Mouse (Mus musculus) heart, adult 11 months (tissue): ENCODE measurements around the gene Slc22a6.

Source experiments
- DNase-seq: peaks from one replicate; pipeline ENCODE4 v3.0.0; 2022

Gene Slc22a6

DNA sequence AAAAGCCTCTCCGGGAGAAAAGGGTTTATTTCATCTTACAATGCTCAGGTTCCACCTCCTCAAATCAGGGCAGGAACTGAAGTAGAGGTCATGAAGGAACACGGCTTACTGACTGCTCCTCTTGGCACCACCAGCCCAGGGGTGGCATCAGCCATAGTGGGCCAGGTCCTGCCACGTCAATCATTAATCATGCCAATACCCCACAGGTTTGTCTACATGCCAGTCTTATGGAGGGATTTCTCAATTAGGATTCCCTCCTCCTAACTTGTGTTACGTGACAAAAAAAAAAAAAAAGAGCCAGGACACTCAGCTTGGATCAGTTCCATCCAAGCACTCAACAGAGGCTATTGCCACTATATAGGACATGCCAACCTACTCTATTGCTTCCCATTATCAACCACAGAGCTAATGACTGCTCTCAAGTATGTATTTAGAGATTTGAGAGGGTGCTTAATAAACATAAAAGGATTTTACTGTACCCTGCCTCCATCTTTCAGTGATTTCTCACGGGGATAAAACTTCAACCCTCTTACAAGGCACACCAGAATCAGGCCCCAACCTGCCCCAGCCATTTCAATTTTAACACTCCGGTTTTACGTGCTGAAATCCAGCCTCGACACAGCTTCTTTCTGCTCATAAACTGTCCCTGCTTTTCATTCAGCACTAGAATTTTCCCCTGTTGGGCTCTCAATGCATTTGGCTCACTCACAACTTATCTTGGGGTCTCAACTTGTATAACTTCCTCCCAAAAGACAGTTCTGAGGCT, 6.3 kb upstream of the Slc22a6 start:
- DNase-seq, result no peak

DNA sequence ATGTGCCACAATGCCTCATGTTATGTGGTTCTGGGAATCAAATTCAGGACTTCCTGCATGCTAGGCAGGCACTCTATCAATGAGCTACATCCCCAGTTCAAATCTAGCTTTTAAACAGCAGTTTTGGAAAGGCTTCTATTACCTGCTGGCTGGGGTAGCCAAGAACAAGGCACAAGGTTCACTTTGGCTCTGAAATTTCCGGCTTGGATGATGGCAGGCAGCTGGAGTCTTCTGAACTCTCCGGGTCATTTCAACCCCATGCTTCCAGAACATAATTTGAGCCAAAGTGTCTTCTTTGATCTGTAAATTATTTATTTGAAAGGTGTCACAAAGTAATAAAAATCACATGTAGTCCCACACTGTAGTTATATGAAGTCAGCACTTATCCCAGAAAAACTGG, 4.7 kb upstream of the Slc22a6 start:
- no peak for DNase-seq

DNA sequence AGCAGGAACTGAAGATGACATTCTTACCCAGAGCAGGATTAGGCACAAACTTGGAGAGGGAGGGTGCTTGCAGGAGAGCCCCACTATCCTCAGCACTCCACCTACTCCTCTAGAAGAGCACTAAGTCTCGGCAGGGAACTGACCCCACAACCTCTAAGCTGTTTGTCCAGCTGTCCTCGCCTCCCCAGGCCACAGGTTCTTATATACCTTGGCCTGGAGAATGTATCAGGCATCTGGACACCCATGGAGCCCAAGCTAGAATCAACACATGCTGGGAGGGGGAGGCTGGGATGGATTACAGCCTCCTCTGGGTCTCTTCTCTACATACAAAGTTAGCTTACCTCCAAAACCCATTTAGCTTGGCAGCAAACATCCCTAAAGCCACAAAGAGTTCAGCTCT, 3.5 kb upstream of the Slc22a6 start:
- DNase-seq, result no peak

DNA sequence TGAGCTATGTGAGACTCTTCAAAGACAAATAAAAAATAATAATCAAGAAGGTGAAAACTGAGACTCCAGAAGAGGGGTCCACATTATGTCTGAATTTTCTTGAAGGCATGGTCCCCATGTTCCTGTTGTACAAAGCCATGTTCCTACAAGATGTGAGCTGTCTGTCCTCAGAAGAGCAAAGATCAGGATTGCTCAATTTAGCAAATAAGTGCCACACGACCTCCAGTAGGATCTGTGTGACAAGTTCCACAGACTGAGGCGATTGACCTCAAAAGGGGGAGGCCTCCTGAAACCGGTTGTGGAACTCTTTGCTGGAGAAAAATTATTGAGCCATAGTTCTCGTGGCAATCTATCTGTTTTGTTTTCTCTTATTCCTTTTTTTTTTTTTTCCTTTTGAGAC, 1.5 kb upstream of the Slc22a6 start:
- no peak for DNase-seq

GRCm38 (mm10) chr19:8621098-8621497, 3.3 kb downstream of the Slc22a6 start:
- no peak for DNase-seq

DNA sequence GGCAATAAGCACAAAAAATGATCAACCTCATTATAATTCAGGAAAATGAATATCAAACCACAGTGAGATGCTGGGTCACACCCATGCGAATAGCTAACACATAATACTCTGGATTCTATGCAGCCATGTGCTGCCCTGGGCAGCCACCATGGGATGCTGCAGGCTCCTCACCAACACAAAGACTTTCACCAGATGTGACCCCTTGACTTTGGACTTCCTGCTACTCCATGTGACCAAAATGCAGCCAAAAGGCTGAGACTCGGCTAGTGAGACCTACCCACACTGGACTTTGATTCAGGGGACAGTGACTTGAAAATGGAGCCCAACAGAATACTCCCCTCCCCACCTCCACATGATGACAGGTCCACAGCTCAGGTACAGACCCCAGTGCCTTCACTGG, 12.4 kb downstream of the Slc22a6 start:
- peak; percentile 92 for DNase-seq

GRCm38 (mm10) chr19:8630826-8631225, 13.0 kb downstream of the Slc22a6 start:
- no peak for DNase-seq

DNA sequence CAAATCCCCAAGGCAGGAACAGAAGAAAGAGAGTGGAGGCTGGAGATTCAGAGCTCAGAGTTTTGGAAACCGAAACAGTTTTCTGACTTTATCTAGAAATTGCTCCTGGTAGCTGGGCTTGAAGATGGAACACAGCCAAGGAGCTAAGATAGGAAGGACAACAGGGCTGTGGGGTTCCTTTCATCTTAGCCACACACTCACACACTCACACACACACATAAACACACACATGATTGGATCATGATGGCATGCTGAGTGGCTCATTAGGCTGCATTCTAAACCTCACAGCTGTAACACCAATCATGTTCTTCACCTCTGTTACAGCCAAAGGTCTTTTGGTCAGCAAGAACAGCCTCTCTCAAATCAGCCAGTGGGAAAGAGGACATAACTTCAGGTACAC, 14.2 kb downstream of the Slc22a6 start:
- no peak for DNase-seq

- no peak for DNase-seq
Observed at GRCm38 (mm10) chr19:8642086-8642485, 24.2 kb downstream of the Slc22a6 start.

- DNase-seq, result no peak
Observed at GRCm38 (mm10) chr19:8646393-8646792, 28.6 kb downstream of the Slc22a6 start.

DNA sequence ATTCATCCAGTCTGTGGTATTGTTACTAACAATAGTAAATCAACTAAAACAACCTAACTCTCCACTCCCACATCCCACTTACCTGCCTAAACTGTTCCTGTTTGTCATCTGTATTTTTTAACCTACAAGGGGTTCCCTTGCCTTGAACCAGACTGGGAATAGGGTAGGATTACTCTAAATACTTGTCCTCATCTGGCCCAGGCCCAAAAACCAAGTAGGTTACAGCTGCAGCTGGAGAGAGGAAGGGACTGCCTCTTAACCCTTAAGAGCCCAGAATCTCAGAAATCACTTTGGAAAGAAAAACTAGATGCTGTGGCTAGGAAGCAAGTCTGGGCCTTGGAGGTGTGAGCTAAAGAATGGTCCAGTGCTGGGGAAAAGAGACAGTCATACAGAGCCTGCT, 38.0 kb downstream of the Slc22a6 start:
- no peak for DNase-seq

- DNase-seq, result peak; percentile 95
Observed at GRCm38 (mm10) chr19:8656341-8656740, 38.5 kb downstream of the Slc22a6 start.

- DNase-seq, result no peak
Observed at GRCm38 (mm10) chr19:8661821-8662307, 44.0 kb downstream of the Slc22a6 start.

GRCm38 (mm10) chr19:8662337-8662736, 44.5 kb downstream of the Slc22a6 start:
- peak; percentile 89 for DNase-seq

DNA sequence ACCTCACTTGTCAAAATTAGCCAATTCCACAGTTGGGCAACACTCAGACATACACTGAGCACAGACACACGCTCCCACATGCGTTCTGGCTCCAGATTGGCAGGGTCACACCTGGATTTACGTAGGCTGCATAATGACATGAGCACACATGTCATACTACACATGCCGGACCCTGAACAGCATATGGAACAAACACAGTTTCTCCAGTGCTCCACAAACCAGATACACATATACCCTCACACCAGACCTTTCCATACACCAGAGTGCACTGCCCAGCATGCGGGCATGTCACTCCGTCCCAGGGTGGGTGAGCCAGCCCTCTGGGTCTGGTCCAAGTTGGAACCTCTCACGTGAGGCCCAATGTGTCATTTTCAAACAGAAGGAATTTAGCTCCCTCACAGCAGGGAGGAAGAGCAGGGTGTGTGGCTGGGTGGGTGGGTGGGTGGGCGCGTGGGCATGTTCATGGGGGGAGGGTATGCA, 45.6 kb downstream of the Slc22a6 start, which contains the start of gene Chrm1:
TSS of gene Chrm1 (plus strand) at position 430 of the 480 bp plus-strand sequence.
- no peak for DNase-seq

GRCm38 (mm10) chr19:8663911-8664421, 46.1 kb downstream of the Slc22a6 start:
- DNase-seq, result no peak

GRCm38 (mm10) chr19:8664859-8665258, 47.0 kb downstream of the Slc22a6 start:
- DNase-seq, result no peak

DNA sequence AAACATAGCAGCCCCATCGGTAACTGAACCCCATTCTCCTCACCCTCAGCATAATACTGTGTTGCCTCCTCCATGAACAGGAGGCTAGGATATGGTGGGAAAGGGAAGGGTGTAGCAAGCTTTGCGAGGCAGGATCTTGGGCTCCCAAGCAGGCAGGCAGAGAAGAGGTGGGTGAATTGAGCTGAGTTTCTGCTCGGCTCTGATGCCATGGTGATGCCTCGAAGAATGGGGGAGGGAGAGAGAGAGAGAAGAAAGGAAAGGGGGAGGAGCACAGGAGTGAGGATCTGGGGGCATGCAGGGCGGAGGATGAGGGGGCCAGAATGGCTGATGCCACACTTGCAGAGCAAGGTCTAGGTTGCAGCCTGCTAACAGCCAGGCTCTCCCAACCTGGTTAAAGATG, 47.9 kb downstream of the Slc22a6 start:
- DNase-seq, result no peak

DNA sequence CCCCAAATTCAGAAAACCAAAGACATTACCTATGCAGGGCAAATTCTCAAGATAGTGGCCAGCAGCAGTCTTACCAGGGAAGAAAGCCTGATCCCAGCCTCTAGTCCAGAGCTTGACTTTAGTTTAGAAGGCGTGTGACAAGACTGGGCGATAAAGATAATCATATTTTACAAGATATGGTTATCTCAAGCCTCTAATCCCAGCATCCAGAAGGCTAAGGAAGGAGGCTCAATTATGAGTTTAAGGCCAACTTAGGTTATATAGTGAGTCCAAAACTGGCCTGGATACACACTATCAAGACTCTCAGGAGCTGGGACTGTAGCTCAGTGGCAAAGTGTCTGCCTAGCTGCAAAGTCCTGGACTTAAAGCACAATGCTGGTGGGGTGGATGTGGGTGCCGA, 55.0 kb downstream of the Slc22a6 start:
- no peak for DNase-seq

DNA sequence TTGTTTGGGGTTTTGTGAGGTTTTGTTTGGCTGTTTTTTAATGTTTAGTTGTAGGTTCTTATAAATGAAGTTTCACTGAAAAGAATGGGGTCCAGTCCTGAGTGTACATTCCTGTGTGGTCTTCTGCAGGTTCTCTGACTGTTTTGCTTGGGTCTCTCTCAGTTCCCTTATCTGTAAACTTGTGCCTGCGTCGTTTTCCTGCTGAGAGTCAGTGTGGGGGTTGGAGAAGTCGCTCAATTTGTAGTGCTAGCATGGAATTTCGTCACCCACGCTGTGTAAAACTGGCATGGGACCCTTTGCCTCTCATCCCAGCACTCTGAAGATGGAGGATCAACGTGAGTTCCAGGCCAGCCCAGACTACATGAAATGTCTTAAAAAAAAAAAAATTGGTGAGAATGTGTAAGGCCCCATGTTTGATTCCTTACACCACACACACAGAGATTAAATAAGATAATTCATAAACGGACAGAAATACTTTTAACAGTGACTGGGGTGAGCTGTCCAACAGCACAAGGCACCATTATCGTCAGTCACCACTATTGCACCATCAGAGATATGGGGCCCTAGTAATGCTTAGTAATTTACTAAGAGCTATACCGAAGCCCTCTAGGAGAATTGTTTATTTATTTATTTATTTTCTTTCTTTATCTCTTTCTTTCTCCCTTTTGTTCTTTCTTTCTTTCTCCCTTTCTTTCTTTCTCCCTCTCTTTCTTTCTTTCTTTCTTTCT, 55.7 kb downstream of the Slc22a6 start:
- no peak for DNase-seq
